8 mouse cellular contexts compared by ENCODE assay signal in the genomic region with DNA sequence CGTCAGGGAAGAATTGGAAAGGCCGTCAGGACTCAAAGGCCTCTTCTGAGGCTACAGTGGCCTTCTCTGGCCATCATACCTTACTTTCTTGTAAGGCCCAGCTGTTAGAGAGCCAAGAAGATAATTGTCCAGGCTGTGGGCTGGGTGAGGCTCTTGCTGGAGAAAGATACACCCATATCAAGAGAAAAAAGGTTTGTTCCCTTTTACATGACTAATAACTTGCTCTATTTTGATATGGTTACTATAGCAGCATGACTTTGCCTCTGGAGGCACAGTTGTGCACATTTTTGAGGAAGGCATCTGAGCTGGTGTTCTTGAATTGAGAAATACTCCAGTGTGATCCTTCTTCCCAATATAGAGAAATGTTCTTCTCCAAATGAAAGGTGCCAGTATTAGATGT. TPM values are rescaled to one million over a fixed set of nuclear protein-coding genes. Genes with fewer than 3 reads are reported as not detected.
DNase-seq lines count a peak whose midpoint lies in the region; ATAC-seq and TF ChIP-seq lines count a peak whose summit lies in the region.

No protein-coding gene starts in this region.

- peaks cover 32% of the 10 kb centered on the region for H3K36me3 ChIP-seq in liver, adult 2 months (ENCODE audit: control insufficient read depth, insufficient read depth, low read length)
- H3K36me3 ChIP-seq in neural tube, embryonic 15.5 days = peaks cover 17% of the 10 kb centered on the region

- H3K4me1 ChIP-seq in liver, adult 2 months (ENCODE audit: control insufficient read depth, insufficient read depth, low read length) = peaks cover 14% of the 10 kb centered on the region
- H3K4me1 ChIP-seq in neural tube, embryonic 15.5 days = peaks cover 66% of the 10 kb centered on the region

- peak overlapping the region; percentile 98 for H3K4me2 ChIP-seq in neural tube, embryonic 15.5 days

- WGBS in liver, adult 2 months = 3% methylated on average over 2 of the region's 2 CpGs
- WGBS in neural tube, embryonic 15.5 days = 18% methylated on average over 2 of the region's 2 CpGs

- H3K9ac ChIP-seq in liver, adult 2 months (ENCODE audit: low read depth, low read length) = peak overlapping the region; percentile 96
- H3K9ac ChIP-seq in neural tube, embryonic 15.5 days (replicated peaks) = peak overlapping the region; percentile 97

- H3K79me2 ChIP-seq in liver, adult 2 months (ENCODE audit: control insufficient read depth, insufficient read depth, low read length) = peaks cover 33% of the 10 kb centered on the region; the same call in 1 of the 2 replicates

- DNase-seq in adrenal gland, adult 2 months = peak; percentile 29
- no peak for DNase-seq in adrenal gland, postnatal 25 days
- peak; percentile 38 for DNase-seq in Muller cell, postnatal 12 days (ENCODE audit: inconsistent ontology term)
- DNase-seq in liver, adult 2 months (ENCODE audit: extremely low read depth, low read depth, low spot score) = peak; percentile 49
- DNase-seq in gastrocnemius, postnatal 4 days (ENCODE audit: low spot score in 2 of 2) = no peak
- DNase-seq in embryo, embryonic 9.5 days (ENCODE audit: extremely low spot score) = no peak

- no peaks in the 10 kb centered on the region for H3K9me3 ChIP-seq in neural tube, embryonic 15.5 days (replicated peaks)

- H3K27ac ChIP-seq in liver, adult 2 months (replicated peaks; ENCODE audit: insufficient read depth, low read depth, low read length) = peak overlapping the region; percentile 94
- no peak overlapping the region for H3K27ac ChIP-seq in neural tube, embryonic 15.5 days (replicated peaks)

- no peak for TF ChIP-seq CTCF in liver, adult 2 months (IDR thresholded peaks at IDR 0.05; ENCODE audit: low read depth, low read length)

- H3K4me3 ChIP-seq in liver, adult 2 months (ENCODE audit: insufficient read depth, low read depth, low read length) = peak overlapping the region; percentile 91
- H3K4me3 ChIP-seq in neural tube, embryonic 15.5 days (replicated peaks) = peak overlapping the region; percentile 80

- peak; percentile 31 for ATAC-seq in granulocyte monocyte progenitor cell, adult 5-6 weeks (replicated peaks; ENCODE audit: poor library complexity, severe bottlenecking)
- no peak for ATAC-seq in neural tube, embryonic 15.5 days (ENCODE audit: low FRiP score)

- no peaks in the 10 kb centered on the region for H3K27me3 ChIP-seq in liver, adult 2 months (ENCODE audit: control insufficient read depth, insufficient read depth, low read length)
- no peaks in the 10 kb centered on the region for H3K27me3 ChIP-seq in neural tube, embryonic 15.5 days (replicated peaks)

- TF ChIP-seq POLR2A in liver, adult 2 months (IDR thresholded peaks at IDR 0.05; ENCODE audit: extremely low read depth, insufficient read depth, low read length) = no peak

RNA-seq across cellular contexts. Expression of a gene that starts 2.5 kb away (rescaled TPM):
- total RNA-seq in adrenal gland, adult 2 months (2021) = 10 to 100 TPM; 89.6 to 90.2 TPM
- 34.1 and 40.4 TPM in 2 replicates for polyA plus RNA-seq in adrenal gland, adult 2 months (2012; rRNA removed)
- 82.5 and 88.1 TPM in 2 replicates for total RNA-seq in adrenal gland, postnatal 25 days (2021)
- 52.3 and 53.9 TPM in 2 replicates for total RNA-seq in granulocyte monocyte progenitor cell, adult 5-6 weeks (2014; fragmentation: Nextera tagmentation)
- total RNA-seq in granulocyte monocyte progenitor cell, adult 5-6 weeks (2017) = 75.7 and 78.5 TPM in 2 replicates
- total RNA-seq in liver, adult 2 months (2014; rRNA removed) = 43.3 and 48.6 TPM in 2 replicates
- polyA plus RNA-seq in liver, adult 2 months (2012; rRNA removed) = 24.0 and 24.8 TPM in 2 replicates
- 23.4 and 25.4 TPM in 2 replicates for polyA plus RNA-seq in neural tube, embryonic 15.5 days (2015; fragmentation: Nextera tagmentation; extraction: Ambion mirVana)
- 10 to 100 TPM; 46.0 to 49.1 TPM for total RNA-seq in gastrocnemius, postnatal 4 days (2021)

RNA-seq across cellular contexts. Expression of a gene that starts 30.6 kb away (rescaled TPM):
- total RNA-seq in adrenal gland, adult 2 months (2021) = 10 to 100 TPM; 10.3 to 22.6 TPM
- 16.9 and 22.5 TPM in 2 replicates for polyA plus RNA-seq in adrenal gland, adult 2 months (2012; rRNA removed)
- 13.5 and 18.4 TPM in 2 replicates for total RNA-seq in adrenal gland, postnatal 25 days (2021)
- 0.32 and 1.7 TPM in 2 replicates for total RNA-seq in granulocyte monocyte progenitor cell, adult 5-6 weeks (2014; fragmentation: Nextera tagmentation)
- 0.65 TPM in 1 of 2 replicates, not detected in the other for total RNA-seq in granulocyte monocyte progenitor cell, adult 5-6 weeks (2017)
- 20.5 and 22.8 TPM in 2 replicates for total RNA-seq in liver, adult 2 months (2014; rRNA removed)
- polyA plus RNA-seq in liver, adult 2 months (2012; rRNA removed) = 29.0 and 37.2 TPM in 2 replicates
- 17.1 and 20.5 TPM in 2 replicates for polyA plus RNA-seq in neural tube, embryonic 15.5 days (2015; fragmentation: Nextera tagmentation; extraction: Ambion mirVana)
- 10 to 100 TPM; 12.6 to 14.4 TPM for total RNA-seq in gastrocnemius, postnatal 4 days (2021)

Comparison
In these comparisons a context has a peak if more than half of its experiments do, and no peak if none do; other contexts are left out.
1. DNase-seq: peak in adrenal gland, adult 2 months (single experiment), Muller cell, postnatal 12 days (single experiment) and liver, adult 2 months (single experiment); none in adrenal gland, postnatal 25 days (single experiment), gastrocnemius, postnatal 4 days (0 of 2) and embryo, embryonic 9.5 days (single experiment).